Mouse (Mus musculus) urinary bladder, postnatal 25 days (tissue): ENCODE results near the gene Dnhd1.

ENCODE experiments used
- DNase-seq: peaks from one replicate; pipeline ENCODE4 v3.0.0; 2022; ENCODE audit warnings: low spot score

Gene Dnhd1

DNA sequence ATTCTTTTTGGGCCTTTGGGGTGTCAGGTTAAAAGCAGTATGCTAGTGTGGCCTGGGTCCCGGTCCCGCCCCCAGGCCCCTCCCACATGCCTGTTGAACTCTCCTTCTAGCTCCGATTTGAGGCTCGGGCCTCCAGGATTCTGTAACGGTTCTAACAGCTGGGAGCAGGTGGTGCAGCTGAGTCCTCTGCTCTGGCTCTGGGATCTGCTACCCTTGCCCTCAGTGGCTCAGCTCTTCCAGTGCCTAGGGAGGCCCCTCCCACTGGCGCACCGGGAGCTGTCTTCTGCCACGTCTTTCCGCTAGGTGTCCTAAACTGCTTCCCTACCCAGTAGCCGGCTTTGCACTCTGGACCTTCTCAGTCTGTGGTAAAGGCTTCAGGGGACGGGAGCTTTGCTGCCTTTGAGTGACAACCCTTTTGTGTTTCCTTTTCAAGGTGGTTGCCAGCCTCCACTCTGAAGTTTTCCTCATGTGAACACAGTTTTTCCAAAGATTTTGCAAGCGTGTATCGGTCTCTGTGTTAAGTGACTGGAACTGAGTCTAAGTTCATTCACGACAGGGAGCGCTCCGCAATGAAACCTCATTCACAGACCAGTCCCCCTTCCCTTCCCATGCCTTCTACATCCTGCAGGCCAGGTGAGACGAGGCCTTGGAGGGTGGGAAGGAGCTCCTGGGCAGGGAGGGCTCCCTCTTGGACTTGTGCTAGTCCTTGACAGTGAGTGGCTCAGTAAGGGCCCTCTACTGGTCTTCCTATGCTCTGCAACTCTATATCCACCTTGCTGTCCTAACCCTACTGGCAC, at the start of gene Dnhd1:
Gene Dnhd1, plus strand, starts transcription at position 189 of the 797 bp plus-strand sequence.
- DNase-seq = peak; percentile 61

DNA sequence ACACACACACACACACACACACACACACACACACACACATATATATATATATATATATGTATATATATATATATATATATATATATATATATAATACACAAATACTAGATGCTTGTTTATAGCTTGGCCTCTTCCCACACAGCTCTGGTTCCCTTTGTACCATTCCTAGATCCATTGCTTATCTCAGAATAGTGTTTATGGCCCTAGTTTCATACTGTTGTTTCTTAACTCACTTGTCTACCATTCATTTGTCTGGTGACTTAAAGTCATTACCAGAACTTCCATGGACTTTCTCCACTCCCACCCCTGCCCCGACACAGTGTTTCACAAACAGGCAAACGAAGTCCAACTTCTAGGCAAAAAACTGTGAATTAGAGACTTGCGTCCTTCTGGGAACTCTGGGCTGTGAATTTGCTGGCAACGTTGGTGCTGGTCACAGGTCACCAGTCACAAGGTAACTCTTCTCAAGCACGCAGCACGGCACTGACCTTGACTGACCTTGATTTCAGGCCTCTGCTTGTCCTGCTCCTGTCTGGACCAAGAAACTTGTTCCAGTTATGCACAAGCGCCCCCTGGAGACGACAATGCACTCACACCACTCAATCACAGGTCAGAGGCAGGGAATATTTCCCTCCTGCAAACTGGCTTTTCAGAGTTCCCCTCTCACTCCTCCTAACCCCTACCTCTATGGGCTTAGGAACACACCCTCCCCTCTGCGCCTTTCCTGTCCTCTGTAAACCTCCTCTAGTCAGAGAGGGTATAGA, 47.6 kb upstream of the Dnhd1 start:
- peak; percentile 63 for DNase-seq

DNA sequence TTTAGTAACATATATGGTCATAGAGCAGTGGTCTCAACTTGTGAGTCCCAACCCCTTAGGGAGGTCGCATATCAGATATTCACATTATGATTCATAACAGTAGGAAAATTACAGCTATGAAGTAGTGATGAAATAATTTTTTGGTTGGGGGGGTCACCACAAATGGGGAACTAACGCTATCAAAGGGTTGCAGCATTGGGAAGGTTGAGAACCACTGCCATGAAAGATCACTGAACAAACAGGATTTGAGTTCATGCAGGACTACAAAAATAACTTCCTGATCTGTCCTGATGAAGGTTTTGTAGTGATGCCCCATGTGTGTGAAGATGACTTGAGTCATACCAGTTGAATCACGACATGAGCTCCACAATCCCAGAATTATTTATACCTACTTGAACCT, 42.2 kb upstream of the Dnhd1 start:
- DNase-seq = no peak

DNA sequence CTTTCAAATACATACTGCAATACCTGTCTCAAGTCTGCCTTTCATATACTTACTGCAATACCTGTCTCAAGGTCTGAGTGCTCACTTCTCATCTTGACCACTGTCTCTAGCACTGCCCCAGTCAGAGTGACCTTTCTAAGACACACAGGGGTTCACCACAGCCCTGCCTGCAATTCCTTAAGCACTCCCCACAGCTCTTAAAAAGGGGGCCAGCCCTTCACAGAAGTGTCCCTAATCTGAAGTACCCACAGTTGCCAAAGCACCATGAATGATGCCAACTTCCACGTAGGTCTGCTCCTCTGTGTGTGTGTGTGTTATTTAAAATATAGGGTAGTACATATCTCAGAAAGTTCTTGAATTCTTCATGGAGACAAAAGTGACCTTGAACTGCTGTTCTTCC, 38.9 kb upstream of the Dnhd1 start:
- no peak for DNase-seq

DNA sequence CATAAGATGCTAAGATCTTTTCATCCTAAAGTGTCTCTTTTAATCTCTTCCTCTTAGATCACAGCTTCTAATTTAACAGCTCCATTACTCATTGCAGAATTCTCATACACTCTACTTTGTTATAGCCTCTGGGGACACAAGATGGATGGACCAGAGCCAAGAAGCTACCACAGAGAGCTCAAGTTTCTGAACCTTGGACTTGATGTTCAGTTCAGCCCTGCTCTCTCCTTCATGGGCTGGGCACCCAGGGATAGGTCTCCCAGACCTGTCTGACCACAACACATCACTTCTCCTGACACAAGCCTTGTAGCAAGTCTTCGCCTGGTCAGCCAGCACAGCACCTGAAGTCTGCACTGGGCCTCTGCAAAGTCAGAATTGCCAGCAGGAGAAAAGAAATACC, 36.2 kb upstream of the Dnhd1 start:
- no peak for DNase-seq

DNA sequence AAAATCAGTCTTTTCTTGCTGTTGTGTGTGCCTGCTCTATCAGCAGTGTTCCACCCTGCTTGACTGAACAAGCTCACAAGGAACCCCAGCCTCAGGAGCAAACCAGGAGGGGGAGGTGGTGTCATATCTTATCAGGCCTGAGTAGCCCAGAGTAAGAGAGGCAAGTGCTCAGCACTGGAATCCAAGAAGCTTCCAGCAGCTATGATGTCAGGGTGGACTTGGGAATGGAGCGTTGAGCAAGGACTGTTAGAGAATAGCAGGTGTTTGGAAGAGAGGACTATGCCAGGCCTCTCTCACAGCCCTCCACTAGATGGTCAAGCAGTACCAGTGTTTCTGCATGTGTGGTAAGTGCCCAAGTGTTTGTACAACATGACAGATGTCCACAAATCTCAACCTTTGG, 34.9 kb upstream of the Dnhd1 start:
- DNase-seq = no peak

DNA sequence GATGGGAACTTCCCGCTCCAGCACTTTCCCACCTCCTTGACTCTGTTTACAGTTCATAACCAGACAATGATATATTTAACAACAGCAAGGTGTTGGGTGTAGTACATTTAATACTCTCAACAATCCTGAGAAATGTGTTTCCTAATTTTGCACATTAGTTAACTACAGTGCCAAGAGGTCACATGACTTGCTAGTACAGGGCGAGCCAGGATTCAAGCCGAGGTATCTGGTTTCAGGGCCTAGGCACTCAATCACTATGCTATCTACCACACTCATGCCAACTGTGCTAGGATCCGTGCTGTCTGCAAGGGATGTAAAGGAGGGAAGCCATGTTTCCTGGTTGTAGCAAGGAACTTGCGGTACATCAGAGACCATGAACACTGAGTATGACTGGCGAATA, 34.1 kb upstream of the Dnhd1 start:
- no peak for DNase-seq

DNA sequence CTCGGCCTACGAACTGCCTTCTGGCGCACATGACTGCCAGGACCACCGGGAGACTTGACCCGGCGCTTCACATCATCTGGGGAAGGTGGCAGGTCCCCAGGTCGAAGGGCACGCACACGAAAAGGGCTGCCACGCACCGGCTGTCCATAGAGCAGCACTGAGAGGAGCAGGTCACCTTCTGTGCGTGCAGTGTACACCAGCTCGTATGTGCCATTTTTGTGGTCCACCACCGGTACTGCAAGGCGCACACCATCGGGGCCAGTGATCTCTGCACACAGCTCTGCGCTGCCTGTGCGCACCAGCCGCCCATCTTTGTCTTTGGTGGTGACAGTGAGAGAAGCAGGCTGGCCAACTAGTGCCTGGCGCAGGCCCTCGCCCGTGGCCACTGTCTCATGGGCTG, 32.8 kb upstream of the Dnhd1 start:
- no peak for DNase-seq

DNA sequence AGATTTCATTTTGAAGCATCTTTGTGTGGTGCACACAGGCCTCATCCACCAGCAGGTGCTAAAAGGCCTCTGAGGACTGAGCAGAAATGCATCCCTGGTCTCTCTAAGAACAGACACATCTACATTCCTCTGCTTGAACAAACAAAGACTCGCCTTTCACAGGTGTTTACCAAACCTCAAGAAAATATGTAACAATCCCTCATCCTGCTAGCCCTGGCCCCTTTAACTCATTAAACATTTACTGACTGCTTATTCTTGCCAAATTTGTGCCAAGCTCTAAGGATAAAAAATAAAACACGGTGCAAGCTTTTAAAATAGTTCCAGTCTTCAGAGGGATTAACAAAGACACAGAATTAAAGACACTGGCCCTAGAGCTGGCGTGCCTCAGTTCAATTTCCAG, 30.9 kb upstream of the Dnhd1 start:
- DNase-seq = no peak

DNA sequence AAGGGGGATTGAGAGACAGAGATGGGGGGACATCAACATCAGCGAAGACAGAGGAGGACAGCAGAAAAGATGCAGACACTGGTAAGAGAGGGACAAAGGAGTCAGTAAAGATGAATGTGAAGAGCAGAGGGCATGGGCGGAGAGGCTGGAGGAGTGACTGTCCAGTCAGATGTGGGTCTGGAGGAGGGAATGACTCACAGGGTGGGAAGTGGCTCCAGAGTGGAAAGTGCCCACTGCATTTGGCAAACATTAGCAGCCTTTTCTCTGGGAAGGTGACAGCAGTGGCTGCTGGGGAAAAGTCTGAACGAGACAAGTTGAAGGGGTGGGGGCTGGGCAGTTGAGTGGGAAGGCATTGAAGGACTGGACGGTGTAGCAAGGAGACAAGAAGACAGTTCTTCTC, 29.6 kb upstream of the Dnhd1 start:
- no peak for DNase-seq

DNA sequence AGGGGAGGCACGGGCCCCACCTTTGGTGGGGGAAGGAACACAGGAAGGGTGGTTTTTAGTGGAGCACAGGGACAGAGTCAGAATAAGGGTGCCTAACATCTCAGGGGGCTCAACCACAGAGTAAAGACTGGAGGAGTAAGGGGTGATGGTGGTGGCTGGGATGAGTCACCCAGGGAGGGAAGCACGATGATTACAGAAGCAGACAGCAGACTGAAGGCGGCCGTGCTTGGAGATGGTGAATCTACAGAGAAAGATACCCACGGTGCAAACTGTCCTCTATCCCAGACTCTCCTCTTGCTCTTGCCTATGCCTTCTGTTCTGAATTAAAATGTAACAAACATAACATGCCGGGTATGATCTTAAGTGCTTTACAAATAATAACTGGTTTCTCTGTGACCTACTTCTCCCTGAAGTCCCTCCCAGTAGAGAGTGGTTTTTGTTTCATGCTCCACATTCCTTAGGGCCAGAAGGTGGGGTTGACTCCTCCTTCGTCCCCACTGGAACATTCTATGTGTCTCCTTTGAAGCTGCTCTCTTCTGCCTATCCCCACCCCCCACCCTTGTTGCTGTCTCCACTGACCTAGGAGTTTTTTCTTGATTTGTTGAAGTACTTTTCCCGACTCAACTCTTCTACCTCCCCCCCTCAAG, 28.9 kb upstream of the Dnhd1 start:
- no peak for DNase-seq

DNA sequence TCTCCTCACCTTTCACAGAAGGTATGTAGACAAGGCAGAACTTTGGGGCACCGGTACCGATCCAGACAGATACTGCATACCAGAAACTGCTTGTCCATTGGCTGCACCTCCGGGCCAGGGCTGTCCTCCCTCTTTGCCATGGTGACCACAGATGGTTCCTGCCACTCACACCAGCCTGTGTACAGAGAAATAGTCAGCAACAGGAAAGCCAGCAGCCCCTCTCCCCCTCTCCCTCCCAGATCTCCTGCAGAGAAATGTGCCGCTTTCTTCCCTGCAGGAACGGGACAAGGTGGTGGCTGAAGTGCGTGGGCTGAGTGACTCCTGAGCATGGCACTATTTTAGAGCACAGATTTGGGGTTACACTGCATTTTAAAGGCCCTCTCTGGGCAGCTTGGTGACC, 25.2 kb upstream of the Dnhd1 start:
- no peak for DNase-seq

DNA sequence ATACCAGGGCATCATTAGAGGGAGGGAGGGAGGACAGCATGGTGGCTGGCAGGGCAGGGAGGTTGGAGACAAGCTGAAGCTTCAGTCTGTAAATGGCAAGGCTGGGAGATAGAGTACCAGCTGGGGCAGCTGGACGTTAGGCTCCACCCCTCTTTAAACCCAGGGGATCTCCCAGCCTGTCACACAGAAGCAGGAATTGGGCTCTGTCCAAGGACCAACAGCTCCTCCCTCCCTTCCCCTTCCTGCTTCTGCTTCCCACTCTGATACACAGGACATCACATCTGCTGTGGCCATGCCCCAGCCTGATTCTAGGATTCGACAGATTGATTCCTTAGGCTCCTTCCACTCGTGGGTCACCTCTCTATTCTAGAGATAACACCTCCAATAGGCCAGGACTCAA, 22.0 kb upstream of the Dnhd1 start:
- DNase-seq = no peak

DNA sequence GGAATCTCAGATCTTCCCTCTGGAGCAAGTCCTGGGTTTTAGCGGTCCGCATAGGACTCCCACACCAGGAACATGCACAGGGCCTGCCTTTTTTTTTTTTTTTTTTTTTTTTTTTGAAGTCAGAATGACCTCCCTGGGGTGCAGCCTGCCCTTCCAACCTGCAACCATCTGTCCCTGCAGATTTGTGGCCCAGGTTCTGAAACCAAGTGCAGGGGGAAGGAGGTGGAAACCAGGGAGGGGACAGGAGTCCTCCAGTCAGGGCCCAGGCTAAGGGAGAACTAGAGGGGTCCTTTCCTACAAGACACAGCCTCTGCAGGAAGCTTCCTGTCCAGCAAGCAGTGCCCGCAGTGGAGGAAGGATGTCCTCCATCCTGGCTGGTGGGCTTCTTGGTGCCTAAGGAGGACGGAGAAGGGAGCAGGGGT, 18.1 kb upstream of the Dnhd1 start:
- DNase-seq = no peak

DNA sequence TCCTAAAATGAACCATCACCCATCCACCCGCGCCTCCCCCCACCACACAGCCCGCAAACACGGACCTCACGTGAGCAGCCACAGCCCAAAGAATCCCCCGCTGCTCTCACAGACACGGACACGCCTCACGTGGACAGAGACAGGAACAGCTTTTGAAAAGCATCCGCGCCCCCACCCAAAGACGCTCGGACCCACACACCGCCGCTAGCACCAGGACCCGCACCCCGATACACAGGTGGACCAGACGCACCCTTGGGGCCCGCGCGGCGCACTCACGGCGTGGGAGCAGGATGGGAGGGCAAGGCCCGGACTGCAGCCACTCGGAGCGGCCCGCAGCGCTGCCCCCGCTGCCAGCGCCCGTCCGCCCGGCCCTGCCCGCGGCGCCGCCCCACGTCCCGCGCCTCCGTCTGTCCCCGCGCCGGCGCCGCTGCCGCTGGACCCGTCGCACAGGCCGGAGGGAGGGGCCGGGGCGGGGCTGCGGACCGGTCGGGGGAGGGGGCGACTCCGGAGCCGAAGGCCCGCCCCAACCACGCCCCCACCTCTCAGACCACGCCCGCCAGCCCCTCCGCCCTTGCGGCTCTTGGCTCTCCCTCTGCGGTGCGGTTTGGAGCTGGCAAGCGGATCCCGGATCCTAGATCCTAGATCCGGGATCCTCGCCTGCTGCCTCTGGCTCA, 17.4 kb upstream of the Dnhd1 start, which contains the start of gene Trim3:
Gene Trim3, minus strand, starts transcription at position 445 of the 674 bp plus-strand sequence.
- DNase-seq = peak; percentile 91

DNA sequence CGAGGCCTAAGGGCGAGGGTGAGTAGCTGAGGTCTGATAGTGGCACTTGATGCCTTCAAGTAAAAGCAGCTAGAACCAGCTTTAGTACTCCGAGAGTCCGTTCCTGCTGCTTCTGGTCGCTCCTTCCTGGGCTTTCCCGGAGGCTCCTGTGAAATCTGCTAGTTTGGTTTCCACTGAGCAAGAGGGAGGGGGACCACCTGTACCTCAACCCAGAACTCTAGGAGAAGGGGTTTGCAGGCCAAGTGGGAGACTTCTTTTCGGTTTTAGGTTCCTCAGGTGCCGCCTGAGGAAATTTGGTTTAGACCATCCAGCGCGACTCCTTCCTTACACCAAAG, 16.9 kb upstream of the Dnhd1 start:
- no peak for DNase-seq

DNA sequence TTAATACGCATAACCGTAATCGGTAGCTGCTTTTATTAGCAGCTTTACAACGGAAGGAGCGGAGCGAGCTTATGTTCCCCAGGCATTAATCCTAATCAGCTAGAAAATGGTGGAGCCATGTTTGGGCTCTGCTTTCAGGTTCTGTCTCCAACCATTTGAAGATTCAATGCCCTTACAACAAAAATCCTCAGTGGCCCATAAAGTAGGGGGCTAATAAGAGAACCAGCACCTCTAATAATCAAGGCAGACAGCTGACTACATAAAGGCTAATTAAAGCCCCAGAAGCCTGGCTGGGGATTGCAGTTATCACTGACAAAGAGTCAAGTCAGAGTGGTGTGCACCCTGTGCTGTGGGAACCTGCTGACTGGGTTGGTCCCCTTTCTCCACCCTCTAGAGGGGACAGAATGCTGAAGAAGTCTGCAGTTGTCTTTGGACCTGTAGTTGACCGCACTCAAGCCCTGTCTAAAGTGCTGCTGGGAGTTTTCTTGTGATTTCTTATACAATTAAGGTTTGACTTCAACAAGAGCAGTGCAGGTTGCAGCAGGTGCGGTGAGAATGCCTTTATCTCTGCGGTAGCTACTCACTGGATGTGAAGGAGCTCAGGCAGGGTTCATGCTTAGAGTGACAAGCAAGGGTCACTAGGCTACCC, 16.2 kb upstream of the Dnhd1 start:
- DNase-seq = no peak

DNA sequence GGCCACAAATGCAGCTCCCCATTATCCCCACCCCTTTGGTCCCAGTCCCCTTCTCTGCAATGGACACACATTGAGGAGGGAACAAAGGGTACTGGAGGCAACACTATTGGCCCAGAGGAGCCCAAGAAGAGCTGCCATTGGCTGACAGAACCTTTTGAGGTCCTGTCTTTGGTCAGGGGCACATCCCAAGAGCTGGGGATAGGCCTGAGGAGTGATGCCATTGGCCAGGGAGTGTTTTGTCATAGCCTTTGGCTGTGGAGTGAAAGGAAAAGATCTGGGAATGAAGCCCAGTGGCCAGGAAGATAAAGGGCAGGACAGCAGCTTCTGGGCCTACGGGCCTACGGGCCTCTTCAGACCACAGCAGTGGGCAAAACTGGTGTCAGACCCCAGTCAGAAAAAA, 14.9 kb upstream of the Dnhd1 start:
- DNase-seq = no peak

DNA sequence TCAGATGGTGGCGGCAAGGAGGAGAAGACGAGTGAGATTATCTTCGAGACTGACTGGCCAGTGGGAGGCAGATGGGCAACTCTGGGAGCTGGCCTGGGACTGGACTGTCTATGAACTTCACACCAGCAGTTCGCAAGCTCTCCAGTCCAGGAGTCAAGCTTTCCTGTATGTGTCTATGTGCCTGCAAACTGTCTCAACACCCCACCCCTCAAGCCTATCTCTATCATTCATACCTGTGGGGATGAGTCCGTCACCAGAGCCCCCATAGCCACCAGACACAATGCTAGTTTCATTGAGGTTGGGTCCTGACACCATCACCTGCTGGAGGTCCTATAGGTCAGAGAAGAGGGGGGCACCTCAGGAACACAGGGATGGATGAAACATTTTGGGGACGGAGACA, 11.9 kb upstream of the Dnhd1 start:
- DNase-seq = no peak

DNA sequence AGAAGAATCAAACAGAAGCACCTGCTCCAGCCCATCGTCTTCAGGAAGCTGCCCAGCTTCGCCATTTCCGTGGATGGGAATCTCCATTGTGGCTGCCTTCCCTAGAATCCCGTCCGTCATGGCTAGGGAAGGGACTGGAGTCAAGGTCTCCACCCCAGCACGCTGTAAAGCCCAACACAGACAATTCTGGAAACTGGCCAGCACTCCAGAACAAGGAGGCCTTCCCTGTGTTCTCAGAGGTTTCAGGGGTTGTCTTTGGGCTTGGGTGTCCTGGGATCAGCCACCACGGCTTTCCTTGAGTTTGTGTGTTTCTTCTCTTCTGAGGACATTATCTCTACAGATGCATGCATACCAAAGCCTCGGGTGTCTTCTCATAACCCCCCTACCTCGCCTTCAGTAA, 11.3 kb upstream of the Dnhd1 start:
- no peak for DNase-seq

DNA sequence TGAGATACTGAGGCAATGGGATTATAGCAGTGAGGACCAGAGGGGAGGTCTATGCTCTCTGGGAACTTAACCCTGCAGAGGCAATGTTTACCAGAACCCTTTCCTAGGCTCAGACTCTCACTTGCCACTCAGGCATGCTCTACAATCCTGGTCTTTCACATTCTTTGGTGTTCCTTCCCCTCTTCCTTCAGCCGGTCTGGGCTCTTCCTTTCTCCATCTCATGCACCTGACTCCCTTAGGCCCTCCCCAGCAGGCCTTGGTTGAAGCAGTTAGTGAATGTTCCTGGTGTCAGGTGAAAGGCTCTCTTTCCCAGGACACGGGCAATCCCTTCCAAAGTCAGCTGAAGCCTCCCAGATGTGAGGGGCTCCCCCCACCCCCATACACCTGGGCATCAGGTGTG, 10.9 kb upstream of the Dnhd1 start, which contains the start of gene Timm10b:
Gene Timm10b, plus strand, starts transcription at position 301 of the 400 bp plus-strand sequence.
- no peak for DNase-seq
